Mouse (Mus musculus): ENCODE measurements around the gene Strip1.

Strip1 gene

DNA sequence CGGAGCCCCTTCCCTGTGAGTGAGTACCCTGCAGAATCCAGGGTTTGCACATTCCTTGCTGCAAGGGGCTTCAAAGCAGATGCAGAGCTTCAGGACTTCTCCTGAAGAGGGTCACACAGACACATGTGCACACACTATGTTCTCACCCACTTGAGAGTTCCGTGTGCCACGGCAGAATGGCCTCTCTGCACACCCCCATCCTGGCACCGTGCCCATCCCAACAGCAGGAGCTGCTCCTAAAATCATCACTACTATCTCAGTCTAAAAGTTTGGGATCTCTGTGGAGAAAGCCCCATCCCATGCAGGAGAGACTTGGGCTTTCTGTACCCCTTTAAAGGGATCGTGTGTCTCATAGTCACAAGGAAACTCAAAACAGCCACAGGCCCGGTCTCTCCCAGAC is 45.0 kb downstream of the Strip1 start:
- peak in 1 of 2 experiments; percentile 45 for DNase-seq

- no peak for DNase-seq
Measured at GRCm38 (mm10) chr3:107583893-107584292, 47.6 kb downstream of the Strip1 start.

DNA sequence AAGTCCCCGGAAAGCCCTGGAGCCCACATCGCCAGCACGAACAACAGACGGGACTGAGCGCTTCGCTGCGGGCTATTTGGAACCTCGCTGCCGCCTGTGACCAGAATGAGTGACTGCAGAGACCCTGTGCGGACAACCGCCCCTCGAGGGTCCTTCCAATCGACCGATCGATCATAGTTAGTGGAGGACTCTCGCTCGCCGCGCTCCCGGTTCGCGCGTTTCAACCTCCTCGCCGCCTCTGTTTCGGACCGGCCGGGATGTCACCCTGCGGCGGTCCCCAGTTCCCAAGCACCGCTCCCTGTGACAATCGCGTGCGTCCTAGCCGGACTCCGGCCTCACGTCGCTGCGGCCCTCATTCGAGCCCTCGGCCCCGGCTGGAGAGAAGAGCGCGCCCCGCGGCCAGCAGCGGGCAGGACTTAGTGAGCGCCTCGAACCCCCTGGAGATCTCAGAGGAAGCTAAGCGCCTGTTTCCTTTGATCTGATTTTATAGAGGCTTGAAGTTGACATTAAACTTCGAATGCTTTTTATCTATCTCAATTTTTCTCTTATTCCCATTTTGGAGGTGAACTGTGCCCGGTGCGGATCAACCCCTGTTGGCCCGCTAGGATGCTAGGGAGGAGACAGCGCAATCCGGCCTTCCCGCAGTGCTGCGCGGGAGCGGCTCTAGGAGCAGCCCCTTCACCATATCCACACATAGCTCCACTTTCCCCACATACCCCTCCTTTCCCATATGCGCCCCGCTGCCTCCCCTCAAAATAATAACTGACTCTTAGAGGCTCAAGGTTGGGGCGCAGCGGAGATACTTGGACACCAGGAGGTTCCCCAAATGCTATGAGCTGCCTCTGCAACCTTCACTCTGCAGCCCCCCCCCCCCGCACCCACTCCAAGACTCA is 48.4 kb downstream of the Strip1 start:
- DNase-seq: peak in 1 of 2 experiments; percentile 46

DNA sequence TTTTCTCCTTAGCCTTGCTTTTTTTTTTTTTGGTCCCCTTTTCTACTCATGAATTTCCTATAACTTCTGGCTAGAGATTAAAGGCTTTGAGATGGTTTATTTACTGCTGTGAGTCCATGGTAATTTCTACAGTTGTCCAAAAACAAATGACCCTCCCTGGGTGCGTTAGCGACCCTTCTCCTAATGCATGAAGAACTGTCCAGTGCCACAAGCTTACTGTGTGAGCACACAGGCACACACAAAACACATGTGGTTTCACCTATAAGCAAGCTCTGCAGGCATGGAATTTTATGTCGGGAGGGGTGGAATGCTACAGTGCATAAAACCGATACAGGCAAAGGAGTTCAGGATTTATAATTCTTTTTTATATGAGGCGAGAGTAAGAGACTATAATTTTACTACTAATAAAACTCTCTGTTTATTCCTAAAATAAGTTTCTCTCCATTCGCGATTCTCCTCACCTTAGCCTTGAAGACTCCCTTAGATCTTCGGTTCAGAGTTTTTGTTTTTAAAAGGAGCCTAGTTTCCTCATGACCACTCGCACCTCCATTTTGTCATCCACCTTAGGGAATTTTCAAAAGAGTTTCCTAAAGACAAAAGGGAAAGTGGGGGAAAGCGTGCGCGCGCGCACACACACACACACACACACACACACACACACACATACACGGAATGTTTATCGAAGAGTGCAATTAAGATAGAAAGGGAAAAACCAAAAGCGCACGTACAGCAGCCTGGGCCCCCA is 49.2 kb downstream of the Strip1 start:
- no peak for DNase-seq

DNA sequence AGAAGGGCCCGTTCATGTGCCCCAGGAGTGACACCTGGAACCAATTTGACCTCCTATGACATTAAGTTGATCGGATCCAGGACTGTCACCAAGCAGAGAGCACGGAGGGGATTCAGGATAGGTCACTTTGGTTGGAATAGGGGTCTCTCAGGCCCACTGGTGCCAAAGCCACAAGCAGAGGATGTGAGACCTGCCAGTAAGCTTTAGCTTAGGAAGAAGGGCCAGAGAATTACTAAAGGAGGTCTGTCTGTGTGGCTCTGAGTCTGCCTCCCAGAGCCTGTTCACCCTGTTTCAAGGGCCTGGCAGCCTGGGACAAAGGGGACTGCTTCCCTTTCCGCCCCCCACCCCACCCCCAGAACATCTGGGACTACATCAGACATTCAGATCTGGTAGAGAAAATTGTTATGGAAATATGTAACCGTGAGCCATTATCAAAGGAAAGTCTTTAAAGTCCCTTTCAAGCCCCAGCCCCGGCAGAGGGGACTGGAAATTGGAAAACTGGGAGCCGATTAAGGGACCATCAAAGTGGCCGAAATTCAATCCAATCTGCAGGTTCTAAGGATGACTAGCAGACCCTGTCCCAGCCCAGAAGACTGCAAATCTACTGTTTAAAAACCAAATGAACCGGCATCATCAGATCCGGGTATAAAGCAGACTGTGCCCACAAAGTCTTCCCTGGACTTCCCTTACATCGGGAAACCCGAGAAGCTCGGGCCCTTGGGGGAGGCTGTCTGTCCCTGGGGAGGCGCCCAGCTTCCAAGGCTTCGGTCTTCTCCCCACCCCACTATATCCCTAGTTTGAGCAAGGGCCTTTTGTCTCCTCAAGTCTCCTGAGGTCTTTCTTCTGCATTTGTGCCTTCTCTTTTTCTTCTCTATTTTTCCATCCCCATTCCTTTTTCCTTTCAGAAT is 50.1 kb downstream of the Strip1 start:
- DNase-seq: no peak

GRCm38 (mm10) chr3:107579466-107579865 is 52.0 kb downstream of the Strip1 start:
- peak; percentile 91 to 96 for DNase-seq

DNA sequence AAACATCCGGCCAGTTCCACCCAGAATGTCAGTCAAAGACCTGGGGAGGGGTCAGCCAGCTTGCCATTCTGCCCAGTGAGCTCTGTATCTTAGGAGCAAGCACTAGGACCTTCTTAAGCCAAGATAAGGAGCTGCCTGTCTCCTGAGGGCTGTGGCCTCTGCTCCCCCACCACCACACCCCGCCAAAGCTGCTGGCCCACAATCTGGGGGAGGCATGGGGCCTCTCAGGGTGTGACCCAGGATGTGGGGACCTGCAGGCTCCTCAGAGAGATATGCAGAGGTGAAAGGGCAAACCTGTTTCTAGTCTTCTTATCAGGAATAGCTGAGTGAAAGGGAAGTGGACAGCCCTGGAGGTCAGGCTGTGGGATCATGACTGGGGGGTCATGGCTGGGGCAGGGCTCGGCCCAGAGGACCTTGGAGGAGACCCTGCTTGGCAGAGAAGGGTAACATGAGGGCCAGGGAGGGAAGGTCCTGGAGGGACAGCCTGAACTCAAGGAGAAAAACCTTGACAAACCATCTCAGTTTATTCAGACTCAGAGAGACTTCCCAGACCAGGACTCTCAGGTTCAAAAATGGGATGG is 53.6 kb downstream of the Strip1 start:
- DNase-seq: no peak

DNA sequence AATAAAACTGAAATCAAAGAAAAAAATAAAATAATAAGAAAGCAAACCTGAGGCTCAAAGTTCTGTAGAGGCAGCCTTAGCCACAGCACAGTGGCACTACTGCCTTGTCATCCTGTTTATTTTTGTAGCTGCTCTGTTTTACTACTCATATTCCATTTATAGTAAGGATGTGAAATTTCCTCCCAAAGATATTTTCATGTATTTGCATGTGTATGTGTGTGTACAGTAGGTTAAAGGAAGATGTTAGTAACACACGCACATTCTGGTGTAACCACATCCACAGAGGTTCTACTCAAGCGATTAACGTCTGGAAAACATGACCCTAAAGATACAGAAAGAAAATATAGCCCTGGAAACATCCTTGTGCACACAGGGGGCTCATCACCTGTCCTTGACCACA is 54.7 kb downstream of the Strip1 start:
- DNase-seq: no peak

DNA sequence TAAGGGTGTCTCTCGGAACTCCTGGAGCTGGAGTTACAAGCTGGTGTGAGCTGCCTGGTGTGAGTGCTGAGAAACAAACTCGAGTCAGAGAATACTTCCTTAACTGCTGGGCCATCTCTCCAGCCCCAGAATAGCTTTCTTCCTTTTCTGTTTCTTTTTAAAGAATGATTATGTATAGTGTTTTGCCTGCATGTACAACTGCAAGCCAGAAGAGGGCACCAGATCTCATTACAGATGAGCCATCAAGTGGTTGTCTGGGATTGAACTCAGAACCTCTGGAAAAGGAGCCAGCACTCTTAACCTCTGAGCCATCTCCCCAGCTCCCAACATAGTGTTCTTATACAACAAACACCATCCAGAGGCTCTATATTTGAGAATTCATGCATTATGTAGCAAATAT is 60.3 kb downstream of the Strip1 start:
- no peak for DNase-seq

- DNase-seq: no peak
Measured at GRCm38 (mm10) chr3:107568721-107569120, 62.8 kb downstream of the Strip1 start.

GRCm38 (mm10) chr3:107567766-107568165 is 63.7 kb downstream of the Strip1 start:
- DNase-seq: no peak

DNA sequence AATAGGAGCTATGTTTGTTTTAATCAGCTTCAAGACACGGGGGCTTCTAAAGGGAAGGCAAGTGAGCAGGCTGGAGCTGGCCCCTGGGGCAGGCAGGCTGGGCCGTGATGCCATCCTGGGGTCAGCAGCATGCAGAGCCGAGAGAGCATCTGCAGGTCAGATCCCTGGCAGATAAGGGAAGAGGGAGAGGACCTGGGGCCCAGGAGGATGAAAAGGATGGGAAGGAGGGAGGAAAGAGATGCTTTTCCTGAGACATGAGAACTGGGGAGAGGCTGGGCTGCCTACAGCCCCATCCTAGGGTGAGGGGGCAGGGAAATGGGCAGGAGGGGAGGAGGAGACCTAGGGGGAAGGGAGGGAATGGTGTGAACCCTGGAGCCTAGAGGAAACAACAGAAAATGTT is 66.2 kb downstream of the Strip1 start:
- DNase-seq: peak in 1 of 2 experiments; percentile 1

DNA sequence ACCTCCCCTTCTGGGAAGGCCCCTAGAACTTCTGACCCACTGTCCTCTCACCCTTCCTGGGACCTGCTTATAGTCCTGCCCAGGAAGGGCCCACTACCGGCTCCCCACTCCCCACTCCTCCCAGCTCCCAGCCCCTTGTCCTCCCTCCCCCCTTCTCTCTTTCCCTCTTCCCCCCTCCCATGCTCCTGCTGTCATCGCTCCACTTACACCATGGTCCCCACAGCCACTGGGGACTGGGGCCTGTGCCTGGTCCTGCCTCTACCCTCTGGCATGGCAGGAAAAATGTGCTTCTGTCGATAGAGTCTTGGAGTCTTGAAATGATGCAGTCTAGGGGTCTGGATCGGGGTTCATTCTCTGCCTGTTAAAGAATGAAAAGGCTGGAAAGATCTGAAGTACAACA is 67.6 kb downstream of the Strip1 start:
- peak in 1 of 2 experiments; percentile 6 for DNase-seq

DNA sequence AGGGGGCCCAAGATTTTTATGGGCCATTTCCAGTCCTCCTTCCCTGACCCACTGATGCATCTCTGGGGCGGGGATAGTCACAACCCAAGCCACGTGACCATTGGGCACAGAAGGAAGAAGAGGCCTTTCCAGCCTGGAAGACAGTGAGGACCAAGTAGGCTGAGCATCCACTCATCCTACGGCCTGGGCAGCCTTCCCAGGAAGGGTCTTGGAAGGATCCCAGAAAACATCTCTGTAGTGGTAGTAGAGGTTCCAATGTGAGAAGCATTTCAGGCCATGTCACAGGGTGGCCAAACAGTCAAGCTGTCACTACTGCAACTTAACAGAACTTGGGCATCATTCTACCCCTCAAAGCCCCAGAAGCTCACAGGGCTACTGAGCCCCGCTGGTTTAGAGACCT is 68.9 kb downstream of the Strip1 start:
- DNase-seq: peak; percentile 90 to 91
